Mouse (Mus musculus) heart, adult 2 months (tissue): ENCODE data around the gene Cecr2. TPM values are rescaled to one million over a fixed set of nuclear protein-coding genes. Genes with fewer than 3 reads are reported as not detected.

Experiments used
- DNase-seq, 2 experiments: peaks; one replicate each; pipeline ENCODE4 v3.0.0; 2021
- H3K27ac ChIP-seq: fragments of 200-600 bp; 2 replicates; pipeline ENCODE4 v1.8.1; 2022
- H3K27me3 ChIP-seq: fragments of 200-500 bp; 2 replicates; pipeline ENCODE4 v1.6.1; 2012; ENCODE audit warnings: mild to moderate bottlenecking, low read length, inconsistent platforms, mixed read lengths; ENCODE audit not compliant: control insufficient read depth, insufficient read depth
- H3K36me3 ChIP-seq: fragments of 200-500 bp; 2 replicates; pipeline ENCODE4 v1.6.1; 2012; ENCODE audit warnings: low read length, inconsistent platforms; ENCODE audit not compliant: control insufficient read depth, insufficient read depth
- H3K4me1 ChIP-seq: fragments of 200-500 bp; 2 replicates; pipeline ENCODE4 v1.6.1; 2011; ENCODE audit warnings: low read length; ENCODE audit not compliant: control insufficient read depth, insufficient read depth
- H3K4me3 ChIP-seq: fragments of 200-600 bp; 2 replicates; pipeline ENCODE4 v1.8.1; 2022
- H3K79me2 ChIP-seq: fragments of 200-500 bp; replicated peaks from 2 replicates; pipeline ENCODE4 v1.6.1; 2012; ENCODE audit warnings: mild to moderate bottlenecking, inconsistent platforms, low read length, moderate library complexity, mixed read lengths; ENCODE audit not compliant: control insufficient read depth, insufficient read depth
- H3K9ac ChIP-seq: fragments of 200-500 bp; 2 replicates; pipeline ENCODE4 v1.6.1; 2012; ENCODE audit warnings: low read depth, mild to moderate bottlenecking, control low read depth, inconsistent platforms, low read length, mixed read lengths
- CTCF ChIP-seq: fragments of 200-600 bp; IDR thresholded peaks from 2 replicates; pipeline ENCODE4 v1.8.1; 2022; ENCODE audit warnings: antibody characterized with exemption, mild to moderate bottlenecking, moderate library complexity
- EP300 ChIP-seq: fragments of 200-500 bp; IDR thresholded peaks from 2 replicates; pipeline ENCODE4 v1.6.1; 2011; ENCODE audit warnings: low read depth, low read length, control low read depth; ENCODE audit not compliant: insufficient read depth
- POLR2A ChIP-seq: fragments of 200-500 bp; IDR thresholded peaks from 2 replicates; pipeline ENCODE4 v1.6.1; 2011; ENCODE audit warnings: mild to moderate bottlenecking, low read depth, low read length, control low read depth; ENCODE audit not compliant: insufficient read depth
- WGBS: fragments of 180-500 bp; shearing (Covaris S2); methylation state at CpG from one replicate; pipeline ENCODE4 v1.1.7; 2018; 5-methylcytosine and 5-hydroxymethylcytosine counted together
- intact Hi-C: fragments of 180-260 bp; cut with DNase I; formaldehyde crosslinking; loops from one replicate; pipeline ENCODE4 v1.15.1; 2025
- polyA plus RNA-seq: library from polyadenylated mRNA; depleted of rRNA; stranded (reverse); fragments of >200 nt; gene quantifications from 2 replicates; pipeline ENCODE4 v1.2.3, GENCODE M21; 2012
- total RNA-seq, 2 experiments: library from RNA; stranded (reverse); gene quantifications; 2 replicates each; pipeline ENCODE4 v1.2.3; 2021

The Cecr2 gene
- total and polyA plus RNA-seq, 3 experiments = 7.0 to 17.4 (median 12.9) TPM

GRCm38 (mm10) chr6:120725986-120726385, 59.8 kb downstream of the Cecr2 start:
- WGBS = 15% methylated on average over 2 of the region's 2 CpGs
- no peak overlapping the region for H3K27ac ChIP-seq
- H3K9ac ChIP-seq = no peak overlapping the region
- no peaks in the 10 kb centered on the region; the same call in 1 of the 2 replicates for H3K79me2 ChIP-seq
- intact Hi-C loops = loop anchor here (5.0 kb wide), 1 partner anchor 44 kb away; no protein-coding TSS in a partner anchor
- no peak for DNase-seq
- no peak for TF ChIP-seq CTCF
- TF ChIP-seq EP300 = no peak
- no peak for TF ChIP-seq POLR2A
- H3K4me3 ChIP-seq = no peak overlapping the region
- H3K4me1 ChIP-seq = no peaks in the 10 kb centered on the region; the same call in 1 of the 2 replicates
- H3K36me3 ChIP-seq = no peaks in the 10 kb centered on the region
- H3K27me3 ChIP-seq = no peaks in the 10 kb centered on the region

DNA sequence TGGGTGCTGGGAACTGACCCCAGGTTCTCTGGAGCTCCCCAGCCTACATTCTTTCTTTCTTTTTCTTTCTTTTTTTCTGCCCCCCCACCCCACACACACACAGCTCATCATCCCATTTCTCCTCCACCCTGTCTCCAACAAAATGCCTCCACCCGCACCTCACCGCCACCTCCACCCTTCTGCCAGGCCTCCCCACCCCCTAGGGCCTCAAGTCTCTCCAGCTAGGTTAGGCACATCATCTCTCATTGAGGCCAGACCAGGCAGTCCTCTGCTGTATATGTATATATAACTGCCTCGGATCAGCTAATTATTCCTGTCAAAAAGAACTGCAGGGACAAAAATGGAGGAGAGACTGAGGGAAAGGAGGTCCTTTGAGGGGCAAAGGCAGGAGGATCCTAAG, 69.8 kb downstream of the Cecr2 start:
- TF ChIP-seq CTCF = no peak
- TF ChIP-seq POLR2A = no peak
- TF ChIP-seq EP300 = no peak
- no peaks in the 10 kb centered on the region for H3K79me2 ChIP-seq
- H3K27ac ChIP-seq = no peak overlapping the region
- 90% methylated on average over 3 of the region's 3 CpGs for WGBS
- intact Hi-C loops = loop anchor here (1.0 to 10.0 kb wide), 4 partner anchors 69 to 301 kb away; partner anchors contain the start of gene Cecr2
- H3K4me1 ChIP-seq = peaks cover 1% of the 10 kb centered on the region
- no peak overlapping the region for H3K4me3 ChIP-seq
- no peaks in the 10 kb centered on the region for H3K27me3 ChIP-seq
- no peak for DNase-seq
- H3K36me3 ChIP-seq = no peaks in the 10 kb centered on the region
- no peak overlapping the region for H3K9ac ChIP-seq

GRCm38 (mm10) chr6:120736566-120736965, 70.4 kb downstream of the Cecr2 start:
- WGBS = 27% methylated on average over 3 of the region's 3 CpGs
- H3K27ac ChIP-seq = no peak overlapping the region
- intact Hi-C loops = loop anchor here (1.0 to 10.0 kb wide), 4 partner anchors 69 to 302 kb away; partner anchors contain the start of gene Cecr2
- peaks cover 1% of the 10 kb centered on the region for H3K4me1 ChIP-seq
- no peaks in the 10 kb centered on the region for H3K79me2 ChIP-seq
- no peak overlapping the region; the same call in 1 of the 2 replicates for H3K9ac ChIP-seq
- H3K27me3 ChIP-seq = no peaks in the 10 kb centered on the region
- H3K36me3 ChIP-seq = no peaks in the 10 kb centered on the region
- H3K4me3 ChIP-seq = no peak overlapping the region
- TF ChIP-seq CTCF (peak; percentile 94), POLR2A (no peak), EP300 (no peak)
- DNase-seq = no peak

DNA sequence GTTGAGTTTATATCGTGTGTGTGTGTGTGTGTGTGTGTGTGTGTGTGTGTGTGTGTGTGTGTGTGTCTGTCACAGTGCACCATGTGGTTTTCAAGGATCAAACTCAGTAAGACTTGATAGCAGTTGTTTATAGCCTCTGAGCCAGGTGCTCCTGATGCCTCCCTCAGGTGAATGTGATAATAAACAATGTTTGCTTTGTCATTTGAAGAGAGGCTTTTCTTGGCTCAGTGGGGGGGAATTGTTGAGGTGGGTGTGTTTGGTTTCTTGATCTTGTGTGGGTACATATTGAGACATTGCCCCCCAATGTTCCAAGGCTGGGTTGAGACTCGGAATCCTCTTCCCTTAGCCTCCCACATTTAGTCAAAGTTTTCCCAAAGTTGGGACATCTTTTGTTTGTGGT, 77.0 kb downstream of the Cecr2 start:
- Histone ChIP-seq H3K4me3 (no peak overlapping the region), H3K36me3 (0 out of 2 replicates have a peak, but pooled peaks cover 2% of the 10 kb centered on the region), H3K27ac (no peak overlapping the region), H3K27me3 (no peaks in the 10 kb centered on the region), H3K4me1 (no peaks in the 10 kb centered on the region), H3K9ac (no peak overlapping the region), H3K79me2 (no peaks in the 10 kb centered on the region)
- DNase-seq = no peak
- 81% methylated on average over 2 of the region's 2 CpGs for WGBS
- intact Hi-C loops = no loop called here
- TF ChIP-seq CTCF = no peak
- no peak for TF ChIP-seq POLR2A
- no peak for TF ChIP-seq EP300

DNA sequence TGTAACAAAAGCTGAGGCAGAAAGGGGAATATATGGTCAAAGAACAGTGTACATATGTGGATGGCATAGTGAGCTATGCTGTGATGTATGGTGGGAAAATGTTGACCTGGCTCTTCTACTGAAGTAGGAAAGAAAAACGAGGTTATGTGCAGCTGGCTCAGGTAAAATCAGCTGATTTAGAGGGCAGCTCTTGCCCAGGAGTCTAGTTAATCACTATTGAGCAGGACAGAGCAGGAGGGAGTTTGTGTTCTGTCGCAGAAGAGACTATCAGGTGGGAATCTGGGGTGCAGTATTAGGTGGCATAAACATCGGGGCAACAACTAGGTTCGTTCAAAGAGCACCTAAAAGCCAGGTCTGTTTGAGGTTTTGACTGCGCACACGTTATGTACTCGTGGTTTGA, 78.1 kb downstream of the Cecr2 start:
- 84% methylated on average over 7 of the region's 7 CpGs for WGBS
- no peak overlapping the region for H3K4me3 ChIP-seq
- H3K9ac ChIP-seq = no peak overlapping the region
- H3K27ac ChIP-seq = no peak overlapping the region
- H3K4me1 ChIP-seq = no peaks in the 10 kb centered on the region
- intact Hi-C loops = no loop called here
- TF ChIP-seq EP300 = no peak
- TF ChIP-seq CTCF = no peak
- no peak for TF ChIP-seq POLR2A
- DNase-seq = no peak
- no peaks in the 10 kb centered on the region for H3K79me2 ChIP-seq
- no peaks in the 10 kb centered on the region for H3K27me3 ChIP-seq
- peaks cover 5% of the 10 kb centered on the region; the same call in 1 of the 2 replicates for H3K36me3 ChIP-seq

DNA sequence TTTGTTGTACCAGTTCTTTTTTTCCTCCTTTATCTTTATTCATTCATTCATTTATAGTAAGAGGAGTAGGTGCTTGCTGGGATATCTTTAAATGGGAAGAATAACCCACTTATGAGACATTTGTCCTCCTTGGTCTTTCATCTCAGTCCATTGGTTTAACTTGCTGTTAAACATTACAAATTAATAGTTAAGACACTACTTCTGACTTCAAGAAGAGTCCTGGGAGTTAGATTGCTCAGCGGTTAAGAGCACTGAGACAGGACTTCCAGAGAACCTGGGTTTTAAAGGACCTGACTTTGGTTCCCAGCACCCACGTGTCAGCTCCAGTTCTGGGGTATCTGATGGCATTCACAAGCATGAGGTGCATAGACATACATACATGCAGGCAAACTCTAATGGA, 80.2 kb downstream of the Cecr2 start:
- Histone ChIP-seq H3K4me1 (no peaks in the 10 kb centered on the region), H3K27me3 (no peaks in the 10 kb centered on the region), H3K79me2 (no peaks in the 10 kb centered on the region), H3K4me3 (no peak overlapping the region), H3K36me3 (peaks cover 5% of the 10 kb centered on the region; the same call in 1 of the 2 replicates), H3K9ac (no peak overlapping the region), H3K27ac (no peak overlapping the region)
- intact Hi-C loops = no loop called here
- no peak for TF ChIP-seq POLR2A
- no peak for TF ChIP-seq EP300
- no peak for TF ChIP-seq CTCF
- WGBS = 90% methylated on average over 2 of the region's 2 CpGs
- DNase-seq = no peak

DNA sequence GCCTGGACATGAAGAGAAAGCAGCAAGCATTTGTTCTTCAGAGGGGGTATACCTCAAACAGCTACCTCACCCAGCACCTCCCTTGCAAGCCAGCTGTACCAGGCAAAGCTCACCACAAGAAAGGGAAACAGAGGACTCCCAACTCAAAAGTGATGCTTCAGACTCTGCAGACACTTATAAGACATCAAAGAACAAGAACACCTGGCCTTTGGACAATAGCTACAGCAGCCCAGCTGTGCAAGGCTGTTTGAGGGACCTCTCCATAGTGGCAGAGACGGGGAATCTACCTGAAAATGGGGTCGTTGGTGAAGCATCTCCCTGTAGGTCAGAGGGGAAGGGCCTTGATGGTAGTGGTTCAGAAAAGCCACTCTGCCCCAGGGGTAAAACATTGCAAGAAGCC, 95.0 kb downstream of the Cecr2 start:
- intact Hi-C loops = no loop called here
- H3K9ac ChIP-seq = no peak overlapping the region
- no peak for DNase-seq
- no peaks in the 10 kb centered on the region for H3K4me1 ChIP-seq
- H3K27ac ChIP-seq = no peak overlapping the region
- no peaks in the 10 kb centered on the region for H3K27me3 ChIP-seq
- no peaks in the 10 kb centered on the region for H3K79me2 ChIP-seq
- no peak overlapping the region for H3K4me3 ChIP-seq
- no peaks in the 10 kb centered on the region; the same call in 1 of the 2 replicates for H3K36me3 ChIP-seq
- TF ChIP-seq EP300 = no peak
- no peak for TF ChIP-seq POLR2A
- TF ChIP-seq CTCF = no peak
- WGBS = 87% methylated on average over 2 of the region's 2 CpGs
